Mouse (Mus musculus) E14TG2a.4 (cell line): ENCODE measurements around the gene Cul3.

Experiments used
- H3K27me3 ChIP-seq: 2 replicates; pipeline ENCODE4 v1.6.1; 2014; ENCODE audit warnings: low read length, control low read depth; ENCODE audit not compliant: insufficient read depth
- H3K36me3 ChIP-seq: 2 replicates; pipeline ENCODE4 v1.6.1; 2014; ENCODE audit warnings: low read length, control low read depth; ENCODE audit not compliant: insufficient read depth
- H3K4me1 ChIP-seq: replicated peaks from 2 replicates; pipeline ENCODE4 v1.6.1; 2014; ENCODE audit warnings: low read depth, low read length, control low read depth
- H3K4me3 ChIP-seq: replicated peaks from 2 replicates; pipeline ENCODE4 v1.5.1; 2014; ENCODE audit warnings: mild to moderate bottlenecking, low read length
- H3K9me3 ChIP-seq: 2 replicates; pipeline ENCODE4 v1.6.1; 2014; ENCODE audit warnings: low read length, control low read depth
- CTCF ChIP-seq: conservative IDR thresholded peaks from 2 replicates; pipeline ENCODE4 v1.5.1; 2014; ENCODE audit warnings: low read length
- NANOG ChIP-seq: IDR thresholded peaks from 2 replicates; pipeline ENCODE4 v1.6.1; 2014; ENCODE audit warnings: borderline replicate concordance, low read length, mixed read lengths
- POU5F1 ChIP-seq: IDR thresholded peaks from 2 replicates; pipeline ENCODE4 v1.6.1; 2014; ENCODE audit warnings: low read length, borderline replicate concordance

Cul3 gene

GRCm38 (mm10) chr1:80330970-80331369, 9.3 kb downstream of the Cul3 start:
- Histone ChIP-seq H3K27me3 (no peaks in the 10 kb centered on the region), H3K9me3 (no peaks in the 10 kb centered on the region), H3K4me1 (peaks cover 44% of the 10 kb centered on the region), H3K36me3 (peaks cover 4% of the 10 kb centered on the region; the same call in 1 of the 2 replicates), H3K4me3 (no peak overlapping the region)
- no peak for TF ChIP-seq CTCF
- no peak for TF ChIP-seq NANOG
- no peak for TF ChIP-seq POU5F1

GRCm38 (mm10) chr1:80325761-80326160, 14.5 kb downstream of the Cul3 start:
- H3K27me3 ChIP-seq = no peaks in the 10 kb centered on the region
- TF ChIP-seq NANOG = no peak
- no peak for TF ChIP-seq CTCF
- no peak for TF ChIP-seq POU5F1
- H3K9me3 ChIP-seq = no peaks in the 10 kb centered on the region
- H3K4me3 ChIP-seq = no peak overlapping the region
- peaks cover 9% of the 10 kb centered on the region for H3K36me3 ChIP-seq
- peaks cover 48% of the 10 kb centered on the region for H3K4me1 ChIP-seq

DNA sequence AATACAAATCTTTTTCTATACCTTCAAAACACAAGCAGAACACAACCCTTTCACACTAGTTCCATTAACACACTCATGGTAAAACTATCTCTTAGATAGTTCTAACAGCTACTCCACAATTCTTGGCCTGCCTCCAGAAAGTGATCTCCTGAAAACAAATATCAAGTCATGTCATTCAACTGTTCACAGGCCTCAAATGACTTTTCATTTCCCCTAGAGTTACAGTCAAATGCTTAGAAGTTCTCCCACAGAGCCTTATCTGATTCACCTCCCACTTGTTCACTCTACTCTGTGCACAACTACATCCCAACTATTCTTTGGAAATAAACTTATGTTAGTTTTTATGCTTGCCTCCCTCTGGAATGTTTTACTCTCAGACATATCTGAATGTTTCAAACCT, 15.9 kb downstream of the Cul3 start:
- TF ChIP-seq CTCF = no peak
- Histone ChIP-seq H3K4me1 (peaks cover 45% of the 10 kb centered on the region), H3K27me3 (no peaks in the 10 kb centered on the region), H3K36me3 (peaks cover 13% of the 10 kb centered on the region), H3K9me3 (no peaks in the 10 kb centered on the region), H3K4me3 (no peak overlapping the region)

- no peak overlapping the region for H3K4me3 ChIP-seq
- peaks cover 11% of the 10 kb centered on the region; the same call in 1 of the 2 replicates for H3K36me3 ChIP-seq
- no peaks in the 10 kb centered on the region for H3K27me3 ChIP-seq
- H3K9me3 ChIP-seq = no peaks in the 10 kb centered on the region
- TF ChIP-seq POU5F1 (no peak), NANOG (peak; percentile 51)
- peaks cover 43% of the 10 kb centered on the region for H3K4me1 ChIP-seq
Observed at GRCm38 (mm10) chr1:80315533-80316045, 24.7 kb downstream of the Cul3 start.

DNA sequence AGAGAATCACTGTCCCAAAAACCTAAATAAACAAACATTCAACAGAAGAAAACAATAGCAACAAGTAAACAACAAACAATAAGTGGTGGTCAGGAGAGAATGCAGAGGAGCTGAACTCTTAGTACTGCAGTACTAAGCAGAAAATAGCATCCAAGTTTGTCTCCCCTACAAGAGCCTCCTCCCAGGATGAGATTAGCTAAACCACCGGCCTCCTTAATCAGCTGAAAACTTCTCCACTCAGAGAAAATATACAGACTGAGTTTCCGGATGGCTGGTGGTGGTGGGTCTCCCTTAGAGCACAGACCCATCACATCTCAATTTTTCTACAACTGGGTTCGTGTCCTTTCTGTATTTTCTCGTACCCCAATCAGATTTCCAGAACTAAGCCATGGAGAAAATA, 47.0 kb downstream of the Cul3 start:
- no peak for TF ChIP-seq NANOG
- no peak for TF ChIP-seq CTCF
- no peak for TF ChIP-seq POU5F1
- H3K4me3 ChIP-seq = no peak overlapping the region
- H3K4me1 ChIP-seq = no peaks in the 10 kb centered on the region
- no peaks in the 10 kb centered on the region for H3K36me3 ChIP-seq
- no peaks in the 10 kb centered on the region for H3K27me3 ChIP-seq
- no peaks in the 10 kb centered on the region for H3K9me3 ChIP-seq

DNA sequence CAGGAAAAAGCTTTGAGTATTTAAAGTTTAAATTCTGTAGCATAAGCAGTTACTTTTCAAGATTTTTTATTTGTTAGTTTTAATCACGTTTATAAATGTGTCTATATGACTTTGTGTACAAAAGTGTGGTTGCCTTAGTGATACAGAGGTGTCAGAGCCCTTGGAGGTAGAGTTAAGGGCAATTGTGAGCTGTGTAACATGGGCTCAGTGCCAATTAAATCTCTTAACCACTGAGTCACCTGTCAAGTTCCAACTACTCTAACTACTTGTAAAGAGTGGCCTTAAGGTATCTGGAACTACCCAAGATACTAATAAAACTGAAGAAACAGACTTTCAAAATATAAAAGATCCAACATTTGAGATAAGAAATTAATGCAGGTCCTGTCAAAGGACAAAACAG, 61.5 kb downstream of the Cul3 start:
- no peak for TF ChIP-seq POU5F1
- no peak for TF ChIP-seq NANOG
- no peak for TF ChIP-seq CTCF
- Histone ChIP-seq H3K27me3 (no peaks in the 10 kb centered on the region), H3K36me3 (peaks cover 77% of the 10 kb centered on the region), H3K9me3 (no peaks in the 10 kb centered on the region), H3K4me3 (no peak overlapping the region), H3K4me1 (no peaks in the 10 kb centered on the region)

DNA sequence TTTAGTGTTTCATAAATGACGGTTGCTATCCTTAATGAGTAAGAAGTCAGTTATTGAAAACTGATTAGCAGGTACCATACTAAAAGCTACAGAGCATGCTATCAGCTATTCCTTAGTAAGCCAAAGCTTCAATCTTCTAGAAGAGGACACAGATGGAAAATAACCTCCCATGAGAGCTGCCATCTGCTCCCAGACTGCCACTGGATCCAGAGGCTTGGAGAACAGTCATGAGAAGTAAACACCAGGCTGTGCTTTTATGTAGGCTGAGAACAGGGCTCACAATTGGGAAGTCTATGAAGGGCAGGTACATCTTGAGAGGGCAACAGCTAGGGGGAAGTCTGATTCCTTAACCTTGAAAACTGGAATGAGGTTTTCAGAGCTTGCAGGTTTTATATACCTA, 79.8 kb downstream of the Cul3 start:
- 0 out of 2 replicates have a peak, but pooled peaks cover 3% of the 10 kb centered on the region for H3K36me3 ChIP-seq
- H3K27me3 ChIP-seq = no peaks in the 10 kb centered on the region
- peaks cover 13% of the 10 kb centered on the region for H3K4me1 ChIP-seq
- TF ChIP-seq NANOG (no peak), CTCF (no peak)
- no peak overlapping the region for H3K4me3 ChIP-seq
- H3K9me3 ChIP-seq = no peaks in the 10 kb centered on the region

GRCm38 (mm10) chr1:80258632-80259031, 81.6 kb downstream of the Cul3 start:
- Histone ChIP-seq H3K36me3 (no peaks in the 10 kb centered on the region), H3K27me3 (no peaks in the 10 kb centered on the region), H3K4me3 (no peak overlapping the region), H3K4me1 (peaks cover 13% of the 10 kb centered on the region), H3K9me3 (no peaks in the 10 kb centered on the region)
- TF ChIP-seq POU5F1 = no peak
- TF ChIP-seq NANOG = no peak
- no peak for TF ChIP-seq CTCF

- TF ChIP-seq CTCF = no peak
- TF ChIP-seq NANOG = peak; percentile 63; the same call in 1 of the 2 replicates
- TF ChIP-seq POU5F1 = no peak
- H3K4me1 ChIP-seq = no peaks in the 10 kb centered on the region
- H3K9me3 ChIP-seq = no peaks in the 10 kb centered on the region
- H3K27me3 ChIP-seq = no peaks in the 10 kb centered on the region
- H3K36me3 ChIP-seq = no peaks in the 10 kb centered on the region
- no peak overlapping the region for H3K4me3 ChIP-seq
Observed at GRCm38 (mm10) chr1:80253309-80253708, 87.0 kb downstream of the Cul3 start.

DNA sequence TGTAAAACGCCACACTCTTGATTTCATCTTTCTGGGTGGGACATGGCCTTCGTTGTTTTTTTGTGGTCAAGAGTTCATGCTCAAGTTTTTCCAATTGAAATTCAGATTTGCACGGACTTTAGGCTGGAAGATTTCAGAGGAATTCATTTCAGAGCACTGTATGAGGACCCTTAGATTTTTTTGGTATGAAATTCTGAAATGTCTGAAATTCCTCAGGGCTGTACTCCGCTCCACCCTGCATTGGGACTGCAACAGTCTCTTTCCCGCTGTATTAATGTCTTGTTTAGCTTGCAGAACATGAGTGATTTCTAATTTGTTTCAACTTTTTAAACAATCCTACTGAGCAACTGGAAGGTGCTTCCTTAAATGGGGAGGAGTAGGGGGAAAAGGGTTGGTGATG, 90.0 kb downstream of the Cul3 start:
- H3K9me3 ChIP-seq = no peaks in the 10 kb centered on the region
- no peaks in the 10 kb centered on the region for H3K36me3 ChIP-seq
- no peaks in the 10 kb centered on the region for H3K27me3 ChIP-seq
- H3K4me3 ChIP-seq = no peak overlapping the region
- TF ChIP-seq NANOG (no peak), CTCF (no peak), POU5F1 (no peak)
- H3K4me1 ChIP-seq = no peaks in the 10 kb centered on the region
